Mouse (Mus musculus) testis, adult 2 months (tissue): Measurements from ENCODE around the gene Gns.

Source experiments
- CTCF ChIP-seq: fragments of 200-500 bp; IDR thresholded peaks from 2 replicates; pipeline ENCODE4 v1.5.1; 2012; ENCODE audit warnings: low read depth, mild to moderate bottlenecking, inconsistent platforms, low read length, moderate library complexity; ENCODE audit not compliant: control insufficient read depth, insufficient read depth, insufficient replicate concordance
- POLR2A ChIP-seq: fragments of 200-500 bp; IDR thresholded peaks from 2 replicates; pipeline ENCODE4 v1.6.1; 2012; ENCODE audit warnings: low read depth, mild to moderate bottlenecking, inconsistent platforms, low read length, moderate library complexity; ENCODE audit not compliant: control insufficient read depth

- TF ChIP-seq POLR2A (no peak), CTCF (no peak)
These were observed 13.1 kb upstream of the Gns start for GRCm38 (mm10) chr10:121351692-121352290.
